Mouse (Mus musculus) inflammation-experienced regulatory T-cells (primary cell): ENCODE measurements around the gene Olfr693. TPM values are rescaled to one million over a fixed set of nuclear protein-coding genes. Genes with fewer than 3 reads are reported as not detected.

Source experiments
- polyA plus RNA-seq, 2 experiments: library from polyadenylated mRNA; unstranded; fragments of 100-300 nt; shearing (Covaris generic); gene quantifications; one replicate each; pipeline ENCODE4 v1.2.1; 2017

The Olfr693 gene
- not detected for polyA plus RNA-seq

DNA sequence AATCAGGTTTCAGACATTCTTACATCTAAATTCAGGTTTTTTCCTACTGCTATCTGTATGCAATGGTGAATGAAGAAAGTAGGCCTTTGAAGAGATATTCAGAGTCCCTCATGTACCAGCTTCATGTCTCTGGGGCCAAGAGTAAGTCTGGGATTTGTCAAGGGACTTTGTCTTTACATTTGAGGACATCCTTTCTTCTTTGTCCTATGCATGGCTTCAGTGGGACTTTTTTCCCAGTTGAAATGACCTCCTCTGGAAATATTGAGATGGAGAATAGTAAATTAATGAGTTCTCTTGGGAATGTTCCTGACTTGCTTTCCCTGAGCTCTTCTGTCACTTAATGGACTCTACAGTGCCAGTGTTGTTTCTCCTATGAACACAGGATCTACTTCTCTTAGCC is at the start of gene Olfr693:
Olfr693 (minus strand) TSS at position 101 of the 400 bp plus-strand sequence.

GRCm38 (mm10) chr7:106716296-106716695 is 35.9 kb upstream of the Olfr693 start, which contains the start of gene Olfr695:
Olfr695 (minus strand) TSS chr7:106716396.

GRCm38 (mm10) chr7:106691714-106692113 is 11.3 kb upstream of the Olfr693 start, which contains the start of gene Olfr694:
Olfr694 (minus strand) TSS chr7:106691814.

Other genes starting within 250 kb of the Olfr693 start
- gene Olfr694, start 11.2 kb upstream of the Olfr693 start, polyA plus RNA-seq = not detected
- under 1 TPM in 1 of 2 experiments, not detected in 1; 0.76 TPM for gene Olfr695, start 35.8 kb upstream of the Olfr693 start, polyA plus RNA-seq
- under 1 TPM in 1 of 2 experiments, not detected in 1; 0.55 TPM for gene Olfr697, start 61.9 kb upstream of the Olfr693 start, polyA plus RNA-seq
- under 1 TPM in 1 of 2 experiments, not detected in 1; 0.59 TPM for gene Olfr698, start 74.8 kb upstream of the Olfr693 start, polyA plus RNA-seq
- under 1 TPM in 1 of 2 experiments, not detected in 1; 0.53 TPM for gene Olfr699, start 112.6 kb upstream of the Olfr693 start, polyA plus RNA-seq
- gene Olfr700, start 128.2 kb upstream of the Olfr693 start, polyA plus RNA-seq = not detected
- under 1 TPM in 1 of 2 experiments, not detected in 1; 0.12 TPM for gene Olfr701, start 133.5 kb upstream of the Olfr693 start, polyA plus RNA-seq
- not detected for gene Olfr702, start 153.3 kb upstream of the Olfr693 start, polyA plus RNA-seq
- not detected for gene Olfr703, start 162.8 kb upstream of the Olfr693 start, polyA plus RNA-seq
- not detected for gene Olfr704, start 182.6 kb upstream of the Olfr693 start, polyA plus RNA-seq
- not detected for gene Olfr705, start 196.3 kb upstream of the Olfr693 start, polyA plus RNA-seq
- gene Olfr706, start 207.6 kb upstream of the Olfr693 start, polyA plus RNA-seq = under 1 TPM in 1 of 2 experiments, not detected in 1; 0.19 TPM
- gene Olfr707, start 220.7 kb upstream of the Olfr693 start, polyA plus RNA-seq = under 1 TPM in 1 of 2 experiments, not detected in 1; 0.55 TPM
- not detected for gene Olfr1532-ps1, start 227.4 kb upstream of the Olfr693 start, polyA plus RNA-seq